Mouse (Mus musculus): ENCODE measurements around the gene Jag2. TPM values are rescaled to one million over a fixed set of nuclear protein-coding genes. Genes with fewer than 3 reads are reported as not detected.

The Jag2 gene
- polyA plus RNA-seq, 1 experiment from 2014 or later, result 4.7 TPM

- peaks cover 10 to 28% of the 10 kb centered on the region in 2 experiments; a peak in 3 of 4 replicates for H3K4me1 ChIP-seq (ENCODE audit: control insufficient read depth in 2 of 2, insufficient read depth in 2 of 2, low read length in 2 of 2)
- H3K9me3 ChIP-seq (ENCODE audit: control insufficient read depth, low read length), result no peaks in the 10 kb centered on the region
- H3K27ac ChIP-seq (replicated peaks in 1 of 2; ENCODE audit: control insufficient read depth in 1 of 2, insufficient read depth in 1 of 2, low read depth in 2 of 2, low read length in 2 of 2), result no peak overlapping the region
- H3K36me3 ChIP-seq (ENCODE audit: control insufficient read depth, insufficient read depth, low read length), result no peaks in the 10 kb centered on the region
- ATAC-seq (ENCODE audit: insufficient number of reproducible peaks, insufficient read depth, low FRiP score, low read depth), result no peak
- H3K9ac ChIP-seq (ENCODE audit: low read length), result no peak overlapping the region
- no peak overlapping the region for H3K4me3 ChIP-seq (ENCODE audit: control insufficient read depth in 1 of 2, insufficient read depth in 1 of 2, low read depth in 1 of 2, low read length in 2 of 2)
- peaks cover 93% of the 10 kb centered on the region for H3K27me3 ChIP-seq (ENCODE audit: control insufficient read depth, insufficient read depth, low read length)
- no peak overlapping the region for H3K4me2 ChIP-seq (ENCODE audit: low read length)
- WGBS, result 22% methylated on average over 16 of the region's 16 CpGs
Measured at GRCm38 (mm10) chr12:112875225-112876013, 54.2 kb downstream of the Jag2 start.

- Histone ChIP-seq H3K27me3 (ENCODE audit: control insufficient read depth, insufficient read depth, low read length) (peaks cover 82% of the 10 kb centered on the region), H3K4me3 (ENCODE audit: control insufficient read depth in 1 of 2, insufficient read depth in 1 of 2, low read depth in 1 of 2, low read length in 2 of 2) (peak overlapping the region in 1 of 2 experiments; percentile 22; a peak in 1 of 4 replicates), H3K36me3 (ENCODE audit: control insufficient read depth, insufficient read depth, low read length) (no peaks in the 10 kb centered on the region), H3K9me3 (ENCODE audit: control insufficient read depth, low read length) (no peaks in the 10 kb centered on the region), H3K4me1 (ENCODE audit: control insufficient read depth in 2 of 2, insufficient read depth in 2 of 2, low read length in 2 of 2) (peaks cover 15 to 34% of the 10 kb centered on the region in 2 experiments; a peak in 3 of 4 replicates), H3K27ac (replicated peaks in 1 of 2; ENCODE audit: control insufficient read depth in 1 of 2, insufficient read depth in 1 of 2, low read depth in 2 of 2, low read length in 2 of 2) (no peak overlapping the region), H3K4me2 (ENCODE audit: low read length) (peak overlapping the region; percentile 54), H3K9ac (ENCODE audit: low read length) (peak overlapping the region; percentile 16; the same call in 1 of the 2 replicates)
- ATAC-seq (ENCODE audit: insufficient number of reproducible peaks, insufficient read depth, low FRiP score, low read depth), result no peak
- WGBS, result 17% methylated on average over 22 of the region's 22 CpGs
Measured at GRCm38 (mm10) chr12:112874199-112874598, 55.4 kb downstream of the Jag2 start.

GRCm38 (mm10) chr12:112873452-112874190 lies 56.0 kb downstream of the Jag2 start:
- H3K36me3 ChIP-seq (ENCODE audit: control insufficient read depth, insufficient read depth, low read length), result no peaks in the 10 kb centered on the region
- H3K4me3 ChIP-seq (ENCODE audit: control insufficient read depth in 1 of 2, insufficient read depth in 1 of 2, low read depth in 1 of 2, low read length in 2 of 2), result peak overlapping the region in 1 of 2 experiments; percentile 22; a peak in 1 of 4 replicates
- H3K4me1 ChIP-seq (ENCODE audit: control insufficient read depth in 2 of 2, insufficient read depth in 2 of 2, low read length in 2 of 2), result peaks cover 15 to 34% of the 10 kb centered on the region in 2 experiments; a peak in 3 of 4 replicates
- no peak overlapping the region; the same call in 1 of the 2 replicates for H3K9ac ChIP-seq (ENCODE audit: low read length)
- ATAC-seq (ENCODE audit: insufficient number of reproducible peaks, insufficient read depth, low FRiP score, low read depth), result no peak
- H3K4me2 ChIP-seq (ENCODE audit: low read length), result peak overlapping the region; percentile 54
- H3K9me3 ChIP-seq (ENCODE audit: control insufficient read depth, low read length), result no peaks in the 10 kb centered on the region
- no peak overlapping the region for H3K27ac ChIP-seq (replicated peaks in 1 of 2; ENCODE audit: control insufficient read depth in 1 of 2, insufficient read depth in 1 of 2, low read depth in 2 of 2, low read length in 2 of 2)
- H3K27me3 ChIP-seq (ENCODE audit: control insufficient read depth, insufficient read depth, low read length), result peaks cover 76% of the 10 kb centered on the region
- 18% methylated on average over 18 of the region's 18 CpGs for WGBS

GRCm38 (mm10) chr12:112872991-112873390 lies 56.6 kb downstream of the Jag2 start:
- Histone ChIP-seq H3K4me3 (ENCODE audit: control insufficient read depth in 1 of 2, insufficient read depth in 1 of 2, low read depth in 1 of 2, low read length in 2 of 2) (no peak overlapping the region), H3K9ac (ENCODE audit: low read length) (no peak overlapping the region), H3K36me3 (ENCODE audit: control insufficient read depth, insufficient read depth, low read length) (no peaks in the 10 kb centered on the region), H3K27ac (replicated peaks in 1 of 2; ENCODE audit: control insufficient read depth in 1 of 2, insufficient read depth in 1 of 2, low read depth in 2 of 2, low read length in 2 of 2) (no peak overlapping the region), H3K9me3 (ENCODE audit: control insufficient read depth, low read length) (no peaks in the 10 kb centered on the region), H3K27me3 (ENCODE audit: control insufficient read depth, insufficient read depth, low read length) (peaks cover 70% of the 10 kb centered on the region), H3K4me2 (ENCODE audit: low read length) (no peak overlapping the region), H3K4me1 (ENCODE audit: control insufficient read depth in 2 of 2, insufficient read depth in 2 of 2, low read length in 2 of 2) (peaks cover 15 to 31% of the 10 kb centered on the region in 2 experiments; a peak in 3 of 4 replicates)
- 72% methylated on average over 10 of the region's 10 CpGs for WGBS
- ATAC-seq (ENCODE audit: insufficient number of reproducible peaks, insufficient read depth, low FRiP score, low read depth), result no peak

- H3K9me3 ChIP-seq (ENCODE audit: control insufficient read depth, low read length), result no peaks in the 10 kb centered on the region
- ATAC-seq (ENCODE audit: insufficient number of reproducible peaks, insufficient read depth, low FRiP score, low read depth), result no peak
- 86% methylated on average over 2 of the region's 2 CpGs for WGBS
- H3K36me3 ChIP-seq (ENCODE audit: control insufficient read depth, insufficient read depth, low read length), result no peaks in the 10 kb centered on the region
- H3K4me1 ChIP-seq (ENCODE audit: control insufficient read depth in 2 of 2, insufficient read depth in 2 of 2, low read length in 2 of 2), result peaks cover 11 to 24% of the 10 kb centered on the region in 2 experiments; a peak in 3 of 4 replicates
- no peak overlapping the region for H3K4me3 ChIP-seq (ENCODE audit: control insufficient read depth in 1 of 2, insufficient read depth in 1 of 2, low read depth in 1 of 2, low read length in 2 of 2)
- H3K27me3 ChIP-seq (ENCODE audit: control insufficient read depth, insufficient read depth, low read length), result peaks cover 53% of the 10 kb centered on the region
- H3K9ac ChIP-seq (ENCODE audit: low read length), result no peak overlapping the region
- no peak overlapping the region for H3K27ac ChIP-seq (replicated peaks in 1 of 2; ENCODE audit: control insufficient read depth in 1 of 2, insufficient read depth in 1 of 2, low read depth in 2 of 2, low read length in 2 of 2)
- H3K4me2 ChIP-seq (ENCODE audit: low read length), result no peak overlapping the region
Measured at GRCm38 (mm10) chr12:112871272-112871671, 58.3 kb downstream of the Jag2 start.

GRCm38 (mm10) chr12:112870775-112871174 lies 58.8 kb downstream of the Jag2 start:
- no peaks in the 10 kb centered on the region for H3K36me3 ChIP-seq (ENCODE audit: control insufficient read depth, insufficient read depth, low read length)
- no peak overlapping the region for H3K9ac ChIP-seq (ENCODE audit: low read length)
- 49% methylated on average over 13 of the region's 13 CpGs for WGBS
- peaks cover 9 to 20% of the 10 kb centered on the region in 2 experiments; a peak in 3 of 4 replicates for H3K4me1 ChIP-seq (ENCODE audit: control insufficient read depth in 2 of 2, insufficient read depth in 2 of 2, low read length in 2 of 2)
- peaks cover 48% of the 10 kb centered on the region for H3K27me3 ChIP-seq (ENCODE audit: control insufficient read depth, insufficient read depth, low read length)
- no peaks in the 10 kb centered on the region for H3K9me3 ChIP-seq (ENCODE audit: control insufficient read depth, low read length)
- H3K4me2 ChIP-seq (ENCODE audit: low read length), result no peak overlapping the region
- ATAC-seq (ENCODE audit: insufficient number of reproducible peaks, insufficient read depth, low FRiP score, low read depth), result no peak
- H3K4me3 ChIP-seq (ENCODE audit: control insufficient read depth in 1 of 2, insufficient read depth in 1 of 2, low read depth in 1 of 2, low read length in 2 of 2), result no peak overlapping the region
- no peak overlapping the region for H3K27ac ChIP-seq (replicated peaks in 1 of 2; ENCODE audit: control insufficient read depth in 1 of 2, insufficient read depth in 1 of 2, low read depth in 2 of 2, low read length in 2 of 2)

GRCm38 (mm10) chr12:112869783-112870204 lies 59.8 kb downstream of the Jag2 start:
- Histone ChIP-seq H3K9ac (ENCODE audit: low read length) (no peak overlapping the region), H3K27ac (replicated peaks in 1 of 2; ENCODE audit: control insufficient read depth in 1 of 2, insufficient read depth in 1 of 2, low read depth in 2 of 2, low read length in 2 of 2) (no peak overlapping the region), H3K36me3 (ENCODE audit: control insufficient read depth, insufficient read depth, low read length) (no peaks in the 10 kb centered on the region), H3K27me3 (ENCODE audit: control insufficient read depth, insufficient read depth, low read length) (peaks cover 38% of the 10 kb centered on the region), H3K4me2 (ENCODE audit: low read length) (0 out of 2 replicates have a peak overlapping the region, but pooled peaks have one; percentile 24), H3K4me3 (ENCODE audit: control insufficient read depth in 1 of 2, insufficient read depth in 1 of 2, low read depth in 1 of 2, low read length in 2 of 2) (no peak overlapping the region), H3K4me1 (ENCODE audit: control insufficient read depth in 2 of 2, insufficient read depth in 2 of 2, low read length in 2 of 2) (peaks cover 9 to 20% of the 10 kb centered on the region in 2 experiments; a peak in 3 of 4 replicates), H3K9me3 (ENCODE audit: control insufficient read depth, low read length) (no peaks in the 10 kb centered on the region)
- 5% methylated on average over 16 of the region's 16 CpGs for WGBS
- ATAC-seq (ENCODE audit: insufficient number of reproducible peaks, insufficient read depth, low FRiP score, low read depth), result no peak

Measured in heart, embryonic 14.5 days (tissue).